Mouse (Mus musculus) MEL (cell line): Measurements from ENCODE around the gene Sfn.

Experiments
- CTCF ChIP-seq, 3 experiments: IDR thresholded peaks in 2 of 3; conservative IDR thresholded peaks in 1 of 3; 2 replicates each; pipeline ENCODE4 v1.5.1; 2011 to 2012; ENCODE audit warnings: low read length in 3 of 3, low read depth in 2 of 3, mild to moderate bottlenecking in 2 of 3, improper control_type of control experiment in 1 of 3, inconsistent platforms in 1 of 3, mixed read lengths in 1 of 3, moderate library complexity in 1 of 3; ENCODE audit not compliant: control insufficient read depth in 1 of 3, insufficient read depth in 1 of 3, poor library complexity in 1 of 3, severe bottlenecking in 1 of 3
- E2F4 ChIP-seq: IDR thresholded peaks from 2 replicates; pipeline ENCODE4 v1.6.1; 2011; ENCODE audit warnings: low read depth, low read length, improper control_type of control experiment, borderline replicate concordance
- ETS1 ChIP-seq: IDR thresholded peaks from 2 replicates; pipeline ENCODE4 v1.6.1; 2012; ENCODE audit warnings: low read depth, mild to moderate bottlenecking, inconsistent platforms, low read length, improper control_type of control experiment, moderate library complexity
- GATA1 ChIP-seq: IDR thresholded peaks from 2 replicates; pipeline ENCODE4 v1.6.1; 2011; ENCODE audit warnings: low read depth, low read length, improper control_type of control experiment
- HCFC1 ChIP-seq: IDR thresholded peaks from 2 replicates; pipeline ENCODE4 v1.6.1; 2012; ENCODE audit warnings: low read depth, mild to moderate bottlenecking, inconsistent platforms, low read length, improper control_type of control experiment, moderate library complexity
- MAFK ChIP-seq: IDR thresholded peaks from 2 replicates; pipeline ENCODE4 v1.6.1; 2011; ENCODE audit warnings: low read depth, mild to moderate bottlenecking, low read length, improper control_type of control experiment, borderline replicate concordance
- MEF2A ChIP-seq: IDR thresholded peaks from 2 replicates; pipeline ENCODE4 v1.6.1; 2014; ENCODE audit warnings: low read depth, mild to moderate bottlenecking, inconsistent platforms, low read length, improper control_type of control experiment; ENCODE audit not compliant: poor library complexity, insufficient replicate concordance, severe bottlenecking; ENCODE audit errors: extremely low read depth
- POLR2A ChIP-seq, 2 experiments: IDR thresholded peaks; 2 replicates each; pipeline ENCODE4 v1.6.1; 2011 to 2012; ENCODE audit warnings: low read length in 2 of 2, mild to moderate bottlenecking in 2 of 2, control low read depth in 1 of 2, improper control_type of control experiment in 1 of 2, low read depth in 1 of 2, moderate library complexity in 1 of 2; ENCODE audit not compliant: control insufficient read depth in 1 of 2, insufficient read depth in 1 of 2, poor library complexity in 1 of 2
- POLR2AphosphoS2 ChIP-seq: IDR thresholded peaks from 2 replicates; pipeline ENCODE4 v1.6.1; 2011; ENCODE audit warnings: low read length, improper control_type of control experiment
- SMC3 ChIP-seq: IDR thresholded peaks from 2 replicates; pipeline ENCODE4 v1.6.1; 2011; ENCODE audit warnings: low read depth, low read length, improper control_type of control experiment
- TBP ChIP-seq: IDR thresholded peaks from 2 replicates; pipeline ENCODE4 v1.8.0; 2011; ENCODE audit warnings: low read depth, low read length, improper control_type of control experiment
- UBTF ChIP-seq: IDR thresholded peaks from 2 replicates; pipeline ENCODE4 v1.6.1; 2012; ENCODE audit warnings: low read depth, mild to moderate bottlenecking, inconsistent platforms, low read length, improper control_type of control experiment, moderate library complexity, borderline replicate concordance; ENCODE audit not compliant: insufficient read depth
- USF1 ChIP-seq: IDR thresholded peaks from 2 replicates; pipeline ENCODE4 v1.6.1; 2014; ENCODE audit warnings: low read depth, mild to moderate bottlenecking, inconsistent platforms, low read length, improper control_type of control experiment, moderate library complexity
- ZC3H11A ChIP-seq: IDR thresholded peaks from 2 replicates; pipeline ENCODE4 v1.6.1; 2012; ENCODE audit warnings: low read depth, mild to moderate bottlenecking, inconsistent platforms, low read length, improper control_type of control experiment

GRCm38 (mm10) chr4:133604175-133604574, 2.2 kb upstream of the Sfn start:
- no peak for TF ChIP-seq CTCF (IDR thresholded peaks at IDR 0.05 in 2 of 3, conservative IDR thresholded peaks at IDR 0.05 in 1 of 3; ENCODE audit: control insufficient read depth in 1 of 3, insufficient read depth in 1 of 3, low read depth in 2 of 3, low read length in 3 of 3, poor library complexity in 1 of 3, severe bottlenecking in 1 of 3)
- TF ChIP-seq ETS1: no peak
- TF ChIP-seq E2F4: no peak
- TF ChIP-seq TBP: no peak
- no peak for TF ChIP-seq ZC3H11A
- TF ChIP-seq GATA1: no peak
- TF ChIP-seq SMC3: no peak
- TF ChIP-seq POLR2AphosphoS2: no peak
- no peak for TF ChIP-seq UBTF
- TF ChIP-seq HCFC1: no peak
- no peak for TF ChIP-seq POLR2A (IDR thresholded peaks at IDR 0.05; ENCODE audit: control insufficient read depth in 1 of 2, insufficient read depth in 1 of 2, low read depth in 1 of 2, low read length in 2 of 2, poor library complexity in 1 of 2)
- no peak for TF ChIP-seq MEF2A
- no peak for TF ChIP-seq MAFK
- no peak for TF ChIP-seq USF1
